Mouse (Mus musculus): ENCODE measurements around the gene 4930451I11Rik. TPM values are rescaled to one million over a fixed set of nuclear protein-coding genes. Genes with fewer than 3 reads are reported as not detected.

Gene 4930451I11Rik
- not detected in 2 replicates for polyA plus RNA-seq (2016; fragmentation: Nextera tagmentation; extraction: Ambion mirVana)

DNA sequence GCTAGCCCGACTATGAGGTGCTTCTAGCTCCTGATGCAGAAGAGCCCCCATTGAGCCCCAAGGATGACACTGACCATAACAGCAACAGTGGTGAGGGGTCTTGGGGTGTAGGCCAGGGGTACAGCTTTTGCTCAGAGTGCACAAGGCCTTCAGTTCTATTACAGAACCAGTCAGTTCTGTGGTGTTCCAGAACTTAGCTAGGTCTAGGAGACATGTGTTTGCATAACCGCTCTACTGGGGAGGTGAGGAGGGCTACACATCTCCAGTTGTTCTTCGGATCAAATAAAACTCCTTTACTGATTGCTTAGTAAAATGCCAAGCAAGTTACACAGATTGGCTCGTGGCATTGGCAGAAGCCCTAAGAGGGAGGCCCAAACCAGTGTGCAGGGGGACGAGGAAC is at the start of gene 4930451I11Rik:
Gene 4930451I11Rik, minus strand, starts transcription at position 101 of the 400 bp plus-strand sequence.
- Histone ChIP-seq H3K9me3 (no peaks in the 10 kb centered on the region), H3K36me3 (no peaks in the 10 kb centered on the region), H3K27me3 (ENCODE audit: insufficient read depth, poor library complexity, severe bottlenecking) (peaks cover 52% of the 10 kb centered on the region), H3K27ac (peak within 1 kb of the TSS; percentile 67), H3K4me3 (peak within 1 kb of the TSS; percentile 56), H3K4me1 (0 out of 2 replicates have a peak, but pooled peaks cover 3% of the 10 kb centered on the region)
- WGBS: 53% methylated on average over 5 of the region's 5 CpGs
- no peak for DNase-seq (ENCODE audit: low spot score)

DNA sequence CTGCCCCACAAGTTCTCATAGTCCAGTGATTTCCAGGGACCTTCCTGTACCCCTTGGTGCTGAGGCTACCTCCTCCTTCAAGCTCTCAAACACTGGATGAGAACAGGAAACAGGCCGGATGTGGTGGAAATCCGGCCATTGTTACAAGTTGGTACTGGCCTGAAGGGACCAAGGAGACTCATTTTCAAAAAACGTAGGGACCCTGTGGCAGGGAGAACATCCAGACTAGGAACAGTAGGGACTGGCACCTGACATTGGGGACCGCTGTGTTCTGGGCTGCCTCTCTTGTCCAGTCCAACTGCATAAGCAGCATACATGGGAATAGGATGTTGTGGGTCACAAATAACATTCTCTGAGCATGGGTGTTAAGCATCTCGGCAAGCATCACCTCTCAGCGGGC is 49.6 kb upstream of the 4930451I11Rik start:
- Histone ChIP-seq H3K27ac (peak overlapping the region; percentile 63; the same call in 1 of the 2 replicates), H3K9me3 (no peaks in the 10 kb centered on the region), H3K4me1 (peaks cover 30% of the 10 kb centered on the region), H3K4me3 (peak overlapping the region; percentile 80), H3K36me3 (peaks cover 45% of the 10 kb centered on the region), H3K27me3 (ENCODE audit: insufficient read depth, poor library complexity, severe bottlenecking) (no peaks in the 10 kb centered on the region)
- no peak for DNase-seq (ENCODE audit: low spot score)
- WGBS: 64% methylated on average over 6 of the region's 6 CpGs

DNA sequence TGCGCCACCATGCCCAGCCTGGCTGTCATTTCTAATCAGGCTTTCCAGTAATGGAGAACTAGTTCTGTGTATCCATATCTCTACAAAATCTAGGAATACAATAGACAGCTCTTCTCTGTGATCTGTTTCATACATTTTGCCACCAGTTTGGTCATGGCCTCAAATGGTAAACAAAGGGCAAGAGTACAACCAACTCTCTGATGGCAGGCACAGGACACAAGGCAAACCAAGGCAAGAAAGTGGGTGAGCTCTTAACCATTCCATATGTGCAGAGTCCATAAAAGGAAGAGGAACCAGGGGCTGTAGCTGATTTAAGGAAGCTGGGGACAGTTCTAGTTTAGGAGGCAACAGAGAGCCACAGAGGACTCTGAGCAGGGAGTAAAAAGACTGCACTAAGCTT is 45.8 kb upstream of the 4930451I11Rik start:
- no peaks in the 10 kb centered on the region for H3K9me3 ChIP-seq
- H3K27ac ChIP-seq: no peak overlapping the region
- peaks cover 83% of the 10 kb centered on the region for H3K36me3 ChIP-seq
- no peak for DNase-seq (ENCODE audit: low spot score)
- H3K27me3 ChIP-seq (ENCODE audit: insufficient read depth, poor library complexity, severe bottlenecking): no peaks in the 10 kb centered on the region
- H3K4me1 ChIP-seq: peaks cover 9% of the 10 kb centered on the region
- H3K4me3 ChIP-seq: no peak overlapping the region
- WGBS: 93% methylated on average over 1 of the region's 1 CpGs

DNA sequence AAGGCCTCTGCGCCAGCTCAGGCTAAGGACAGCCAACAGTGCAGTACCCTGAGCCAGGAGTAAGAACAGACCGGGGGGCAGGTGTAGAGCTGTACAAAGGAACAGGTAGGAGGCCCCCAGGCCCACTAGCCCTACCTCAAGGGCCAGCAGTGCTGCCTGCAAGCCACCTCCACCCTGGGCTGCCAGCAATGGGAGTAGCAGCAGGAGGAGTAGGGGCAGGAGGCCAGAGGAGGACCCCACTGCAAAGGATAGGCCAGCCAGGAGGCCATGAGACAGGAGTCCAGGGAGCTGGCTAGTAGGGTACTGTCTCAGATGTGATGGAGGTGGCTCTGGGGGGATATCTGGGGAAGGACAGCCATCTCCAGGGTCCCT is 39.1 kb upstream of the 4930451I11Rik start:
- Histone ChIP-seq H3K27ac (no peak overlapping the region), H3K4me1 (0 out of 2 replicates have a peak, but pooled peaks cover 3% of the 10 kb centered on the region), H3K27me3 (ENCODE audit: insufficient read depth, poor library complexity, severe bottlenecking) (no peaks in the 10 kb centered on the region), H3K36me3 (peaks cover 99% of the 10 kb centered on the region), H3K4me3 (no peak overlapping the region), H3K9me3 (no peaks in the 10 kb centered on the region)
- no peak for DNase-seq (ENCODE audit: low spot score)
- WGBS: 97% methylated on average over 2 of the region's 2 CpGs

DNA sequence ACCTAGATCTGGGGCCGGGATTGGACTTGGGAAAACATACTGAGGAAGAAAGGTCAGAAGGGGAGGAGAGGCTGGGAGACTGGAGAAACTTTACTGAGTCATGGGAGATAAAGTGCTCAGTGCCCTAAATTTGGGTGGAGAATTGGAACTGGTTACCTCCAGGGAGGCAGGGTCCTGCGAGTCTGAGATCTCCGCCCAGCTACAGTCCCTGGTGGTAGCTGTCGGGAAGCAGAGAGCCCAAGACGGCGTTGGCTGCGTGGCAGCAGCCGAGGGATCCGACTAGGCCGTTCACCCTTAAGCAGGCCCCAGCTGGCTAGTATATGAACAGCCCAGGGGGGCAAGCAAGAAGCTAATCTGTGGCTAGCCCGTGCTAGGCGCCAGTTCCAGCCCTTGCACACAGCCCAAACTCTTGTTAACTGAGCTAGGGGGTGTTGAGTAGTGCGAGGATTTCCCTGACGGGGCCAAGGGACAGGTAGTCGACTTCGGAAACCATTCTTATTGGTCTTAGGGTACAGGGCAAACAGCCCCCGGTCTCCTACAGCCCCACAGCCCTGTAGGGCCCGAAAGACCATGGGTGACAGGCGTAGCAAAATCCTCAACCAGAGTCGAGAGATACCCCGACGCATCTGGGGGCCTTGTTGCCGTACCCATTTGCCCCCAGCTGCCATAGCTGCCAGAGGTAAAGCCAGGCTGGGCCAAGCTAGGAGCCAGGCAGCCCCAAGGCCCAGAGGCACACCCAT is 38.5 kb upstream of the 4930451I11Rik start:
- no peak overlapping the region for H3K27ac ChIP-seq
- no peaks in the 10 kb centered on the region for H3K27me3 ChIP-seq (ENCODE audit: insufficient read depth, poor library complexity, severe bottlenecking)
- no peak for DNase-seq (ENCODE audit: low spot score)
- H3K4me3 ChIP-seq: no peak overlapping the region
- 0 out of 2 replicates have a peak, but pooled peaks cover 3% of the 10 kb centered on the region for H3K4me1 ChIP-seq
- peaks cover 99% of the 10 kb centered on the region for H3K36me3 ChIP-seq
- no peaks in the 10 kb centered on the region for H3K9me3 ChIP-seq
- WGBS: 92% methylated on average over 23 of the region's 23 CpGs

DNA sequence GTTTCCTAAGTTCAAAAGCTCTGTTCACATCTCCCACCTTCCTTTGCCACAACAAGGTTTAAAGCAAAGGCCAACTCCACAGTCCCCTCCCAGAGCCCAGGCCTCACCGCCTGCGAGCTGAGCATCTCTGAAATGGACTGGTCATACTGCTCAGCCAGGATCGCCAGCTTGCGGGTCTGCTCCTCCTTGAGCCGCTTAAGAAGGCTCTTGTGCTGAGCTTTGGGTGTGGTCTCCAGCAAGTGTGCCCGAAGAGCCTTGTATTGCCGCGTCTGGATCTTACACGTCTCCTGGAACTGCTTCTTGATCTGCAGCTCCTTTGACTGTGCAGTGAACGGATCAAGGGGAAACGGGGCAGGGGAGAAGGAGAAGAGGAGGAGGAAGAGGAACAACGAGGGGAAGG is 36.6 kb upstream of the 4930451I11Rik start:
- no peak for DNase-seq (ENCODE audit: low spot score)
- no peaks in the 10 kb centered on the region for H3K27me3 ChIP-seq (ENCODE audit: insufficient read depth, poor library complexity, severe bottlenecking)
- peaks cover 98% of the 10 kb centered on the region for H3K36me3 ChIP-seq
- no peak overlapping the region for H3K4me3 ChIP-seq
- no peak overlapping the region for H3K27ac ChIP-seq
- H3K4me1 ChIP-seq: peaks cover 18% of the 10 kb centered on the region
- 85% methylated on average over 12 of the region's 12 CpGs for WGBS
- H3K9me3 ChIP-seq: no peaks in the 10 kb centered on the region

DNA sequence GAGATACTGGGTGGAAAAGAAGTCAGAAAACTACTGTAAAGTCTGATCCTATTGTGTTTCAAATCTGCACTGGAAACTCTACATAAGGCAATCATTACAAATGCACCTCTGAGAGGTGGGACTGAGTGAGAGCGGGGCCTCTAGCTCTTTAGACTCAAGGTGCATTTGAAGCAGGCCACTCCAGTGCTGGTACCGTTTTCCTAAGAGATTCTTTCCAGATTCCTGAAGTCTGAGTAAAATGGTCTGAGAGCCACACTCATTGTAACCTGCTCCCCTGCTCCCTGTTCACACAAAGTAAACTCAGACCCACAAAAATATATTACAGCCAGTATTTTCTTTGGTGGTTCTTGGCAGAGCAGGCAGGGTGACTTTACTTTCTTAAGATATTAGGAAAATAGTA is 36.1 kb upstream of the 4930451I11Rik start:
- Histone ChIP-seq H3K4me1 (peaks cover 23% of the 10 kb centered on the region), H3K27me3 (ENCODE audit: insufficient read depth, poor library complexity, severe bottlenecking) (no peaks in the 10 kb centered on the region), H3K36me3 (peaks cover 94% of the 10 kb centered on the region), H3K4me3 (no peak overlapping the region), H3K27ac (no peak overlapping the region), H3K9me3 (no peaks in the 10 kb centered on the region)
- WGBS: 88% methylated on average over 2 of the region's 2 CpGs
- DNase-seq (ENCODE audit: low spot score): no peak

DNA sequence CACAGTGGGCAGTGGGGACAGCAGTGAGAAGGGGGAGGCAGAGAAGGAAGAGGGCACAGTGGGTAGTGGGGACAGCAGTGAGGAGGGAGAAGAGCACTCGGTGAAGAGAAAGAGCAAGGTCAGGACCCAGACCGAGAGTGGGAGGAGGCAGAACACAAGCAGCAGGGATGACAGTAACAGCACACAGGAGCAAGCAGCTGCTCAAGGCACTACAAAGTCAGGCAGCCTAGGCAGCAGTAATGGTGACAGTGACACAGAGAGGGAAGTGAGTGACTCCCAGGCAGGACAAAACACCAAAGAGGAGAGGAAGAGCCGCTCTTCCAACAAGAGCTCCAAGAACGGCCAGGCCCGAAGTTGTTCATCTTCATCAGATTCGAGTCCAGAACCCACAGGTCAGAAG is 32.4 kb upstream of the 4930451I11Rik start:
- H3K36me3 ChIP-seq: peaks cover 71% of the 10 kb centered on the region
- no peak for DNase-seq (ENCODE audit: low spot score)
- peak overlapping the region; percentile 76 for H3K4me3 ChIP-seq
- H3K9me3 ChIP-seq: no peaks in the 10 kb centered on the region
- peaks cover 30% of the 10 kb centered on the region for H3K4me1 ChIP-seq
- 76% methylated on average over 6 of the region's 6 CpGs for WGBS
- peak overlapping the region; percentile 91 for H3K27ac ChIP-seq
- H3K27me3 ChIP-seq (ENCODE audit: insufficient read depth, poor library complexity, severe bottlenecking): no peaks in the 10 kb centered on the region

DNA sequence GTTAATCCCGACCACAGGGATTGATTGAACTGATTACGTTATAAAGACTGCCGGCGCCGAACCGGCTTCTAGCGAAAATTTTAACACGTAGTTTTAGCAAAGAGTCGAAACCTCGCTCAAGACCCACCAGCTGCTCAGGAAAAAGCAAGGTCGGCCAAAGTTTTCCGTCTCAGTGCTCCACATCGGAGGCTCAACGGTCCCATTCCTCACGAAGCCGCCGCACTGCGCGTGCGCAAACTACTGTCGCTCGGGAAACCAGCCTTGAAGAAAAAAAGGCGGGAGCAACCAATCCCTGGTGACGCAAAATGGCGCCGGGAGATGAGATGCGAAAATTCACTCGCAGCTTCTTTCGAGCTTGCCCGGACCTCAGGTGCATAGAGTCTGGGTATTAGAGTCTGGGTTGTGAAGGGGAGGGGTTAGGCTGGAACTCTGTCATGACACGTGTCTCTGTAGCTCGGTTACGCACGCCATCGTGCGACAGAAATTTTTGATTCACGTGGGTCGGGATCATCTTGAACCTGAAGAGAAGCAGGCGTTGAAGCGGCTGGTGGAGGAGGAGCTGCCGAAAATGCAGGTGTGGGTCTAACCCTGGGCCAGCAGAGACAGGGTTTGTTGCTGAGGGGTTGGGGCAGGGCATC is 30.8 kb upstream of the 4930451I11Rik start, which contains the start of gene Ino80e:
Gene Ino80e, minus strand, starts transcription at position 231 of the 638 bp plus-strand sequence.
- peak; percentile 97 for DNase-seq (ENCODE audit: low spot score)
- Histone ChIP-seq H3K27ac (peak within 1 kb of the TSS; percentile 91), H3K4me1 (peaks cover 30% of the 10 kb centered on the region), H3K4me3 (peak within 1 kb of the TSS; percentile 76), H3K9me3 (no peaks in the 10 kb centered on the region), H3K27me3 (ENCODE audit: insufficient read depth, poor library complexity, severe bottlenecking) (no peaks in the 10 kb centered on the region), H3K36me3 (peaks cover 71% of the 10 kb centered on the region)
- WGBS: 0% methylated on average over 41 of the region's 41 CpGs

DNA sequence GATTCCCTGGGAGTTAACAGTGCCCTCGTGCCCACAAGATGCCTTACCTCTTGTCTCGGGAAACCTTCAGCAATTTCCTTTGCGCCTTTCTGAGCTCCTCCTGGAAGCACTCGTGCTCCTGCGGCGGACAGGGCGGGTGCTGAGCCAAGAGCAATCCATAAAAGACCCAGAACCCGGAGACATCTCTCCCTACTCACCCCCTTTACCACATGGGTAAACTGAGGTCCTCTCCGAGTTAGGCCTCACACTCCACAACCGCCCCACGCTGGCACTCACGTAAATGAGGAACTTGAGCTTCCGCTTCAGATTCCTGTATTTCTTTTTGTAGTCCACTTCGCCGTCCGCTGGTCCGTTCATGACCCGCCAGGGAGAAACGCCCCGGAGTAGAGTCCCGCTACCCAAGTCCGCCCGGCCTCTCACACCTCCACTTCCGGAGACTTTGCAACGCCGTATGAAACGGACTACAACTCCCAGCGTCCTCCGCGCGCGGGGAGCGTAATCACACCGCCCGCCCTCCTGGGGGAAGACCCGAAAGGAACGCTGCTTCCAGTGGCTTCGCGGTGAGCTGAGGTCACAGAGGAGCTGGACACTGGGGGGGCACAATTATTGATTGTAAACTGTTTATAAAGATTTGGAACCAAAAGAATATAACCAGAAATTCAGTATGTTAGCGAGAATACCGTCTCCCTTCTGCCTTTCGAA is 30.1 kb upstream of the 4930451I11Rik start, which contains the start of gene Hirip3:
Gene Hirip3, plus strand, starts transcription at position 544 of the 702 bp plus-strand sequence.
- Histone ChIP-seq H3K27me3 (ENCODE audit: insufficient read depth, poor library complexity, severe bottlenecking) (no peaks in the 10 kb centered on the region), H3K4me3 (peak within 1 kb of the TSS; percentile 76), H3K9me3 (no peaks in the 10 kb centered on the region), H3K27ac (peak within 1 kb of the TSS; percentile 91), H3K4me1 (peaks cover 32% of the 10 kb centered on the region), H3K36me3 (peaks cover 71% of the 10 kb centered on the region)
- WGBS: 2% methylated on average over 42 of the region's 42 CpGs
- DNase-seq (ENCODE audit: low spot score): peak; percentile 98

DNA sequence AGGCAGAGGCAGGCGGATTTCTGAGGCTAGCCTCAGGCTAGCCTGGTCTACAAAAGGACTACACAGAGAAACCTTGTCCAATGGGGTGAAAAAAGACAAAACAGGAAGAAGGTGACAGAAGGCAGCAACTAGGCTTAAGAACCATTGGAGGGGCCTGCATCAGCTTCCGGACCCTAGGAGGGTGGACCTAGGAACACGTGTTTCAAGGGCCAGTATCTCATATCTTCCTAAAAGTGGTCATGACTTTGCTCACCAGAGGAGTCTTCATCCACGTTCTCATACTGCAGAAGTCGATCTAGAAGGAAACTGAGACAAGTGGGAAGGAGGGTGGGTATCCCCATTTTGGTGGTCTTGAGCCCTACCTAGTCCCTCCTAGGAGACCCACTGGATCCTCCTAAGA is 29.5 kb upstream of the 4930451I11Rik start:
- peak overlapping the region; percentile 91 for H3K27ac ChIP-seq
- no peak for DNase-seq (ENCODE audit: low spot score)
- H3K9me3 ChIP-seq: no peaks in the 10 kb centered on the region
- H3K36me3 ChIP-seq: peaks cover 71% of the 10 kb centered on the region
- H3K4me1 ChIP-seq: peaks cover 32% of the 10 kb centered on the region
- 65% methylated on average over 5 of the region's 5 CpGs for WGBS
- no peaks in the 10 kb centered on the region for H3K27me3 ChIP-seq (ENCODE audit: insufficient read depth, poor library complexity, severe bottlenecking)
- peak overlapping the region; percentile 76 for H3K4me3 ChIP-seq

DNA sequence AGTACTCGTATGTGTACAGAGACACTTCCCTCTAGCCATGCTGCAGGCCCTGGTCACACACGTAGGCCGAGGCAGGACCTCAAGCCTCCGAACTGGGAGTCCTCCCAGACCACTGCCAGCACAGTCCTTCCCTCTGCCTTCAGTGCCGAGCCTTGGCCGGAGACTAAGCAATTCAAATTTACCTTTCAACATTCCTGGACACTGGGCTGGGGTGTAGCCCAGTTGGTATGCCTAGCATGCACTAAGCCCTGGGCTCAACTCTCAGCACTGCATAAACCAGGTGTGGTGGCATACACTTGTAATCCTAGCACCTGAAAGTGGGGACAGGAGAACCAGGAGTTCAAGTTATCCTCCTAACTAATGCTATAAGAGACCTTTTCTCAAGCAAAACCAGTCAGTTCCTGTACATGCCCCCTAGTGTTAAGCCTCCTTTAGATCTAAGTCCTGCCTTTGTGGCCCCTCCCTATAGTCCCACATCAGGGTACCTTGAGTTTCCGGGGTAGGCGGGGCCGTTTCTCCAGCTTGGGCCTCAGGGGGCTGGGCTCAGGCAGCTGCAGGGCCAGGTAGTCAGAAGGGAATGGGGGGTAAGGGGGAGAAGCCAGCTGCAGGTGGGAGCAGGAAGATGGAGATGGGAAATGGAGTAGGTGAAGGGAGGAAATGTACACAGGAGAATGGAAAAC is 25.4 kb upstream of the 4930451I11Rik start:
- no peak for DNase-seq (ENCODE audit: low spot score)
- 75% methylated on average over 9 of the region's 9 CpGs for WGBS
- Histone ChIP-seq H3K36me3 (peaks cover 83% of the 10 kb centered on the region), H3K27ac (no peak overlapping the region), H3K4me1 (peaks cover 10% of the 10 kb centered on the region), H3K4me3 (no peak overlapping the region), H3K9me3 (no peaks in the 10 kb centered on the region), H3K27me3 (ENCODE audit: insufficient read depth, poor library complexity, severe bottlenecking) (peaks cover 10% of the 10 kb centered on the region; the same call in 1 of the 2 replicates)
